Mouse (Mus musculus): ENCODE measurements at regions not wholly inside any gene's neighbourhood (a gene's known extent, or its start where the extent isn't known, plus 50 kb on each side); places are given as distances from the start of the nearest gene placed in this dataset.

GRCm38 (mm10) chr1:35415646-35416045, 565.9 kb downstream of the Plekhb2 start:
- TF ChIP-seq CTCF (IDR thresholded peaks at IDR 0.05; ENCODE audit: borderline replicate concordance, control insufficient read depth, extremely low read depth, insufficient read depth, low read length, poor library complexity) (no peak), POLR2A (IDR thresholded peaks at IDR 0.05; ENCODE audit: control insufficient read depth, extremely low read depth, insufficient read depth, low read length, poor library complexity) (no peak)
